Mouse (Mus musculus) erythroblast, embryonic 14.5 days (primary cell): ENCODE data around the gene Gm3194. TPM values are rescaled to one million over a fixed set of nuclear protein-coding genes. Genes with fewer than 3 reads are reported as not detected.
"Not testable (repeated sequence)": the region's sequence is repeated elsewhere in the genome, so short reads cannot be mapped to it uniquely, and the experiment has no call there.

Experiments used
- H3K27me3 ChIP-seq: 2 replicates; pipeline ENCODE4 v1.6.1; 2012; ENCODE audit warnings: inconsistent platforms; ENCODE audit not compliant: control insufficient read depth
- H3K36me3 ChIP-seq: 2 replicates; pipeline ENCODE4 v1.6.1; 2012; ENCODE audit warnings: mild to moderate bottlenecking, inconsistent platforms; ENCODE audit not compliant: control insufficient read depth
- H3K4me1 ChIP-seq: 2 replicates; pipeline ENCODE4 v1.6.1; 2012; ENCODE audit warnings: inconsistent platforms; ENCODE audit not compliant: control insufficient read depth
- H3K4me3 ChIP-seq: replicated peaks from 2 replicates; pipeline ENCODE3; 2012; ENCODE audit warnings: moderate library complexity, mild to moderate bottlenecking, inconsistent platforms
- H3K9me3 ChIP-seq: 2 replicates; pipeline ENCODE4 v1.6.1; 2012; ENCODE audit warnings: low read length, inconsistent platforms, mixed read lengths; ENCODE audit not compliant: control insufficient read depth
- polyA plus RNA-seq: library from polyadenylated mRNA; stranded (reverse); fragments of >175 nt; gene quantifications from 2 replicates; pipeline ENCODE4 v1.2.3, GENCODE M21; 2012

The Gm3194 gene
- not detected in 2 replicates for polyA plus RNA-seq

- H3K27me3 ChIP-seq, H3K4me3 ChIP-seq, H3K36me3 ChIP-seq, H3K9me3 ChIP-seq, H3K4me1 ChIP-seq: not testable (repeated sequence)
Observed at GRCm38 (mm10) chr14:5455367-5455766, at the start of gene Gm3194. Gene Gm3194 (minus strand): TSS chr14:5455467.

- not testable (repeated sequence) for H3K36me3 ChIP-seq, H3K4me1 ChIP-seq, H3K4me3 ChIP-seq, H3K27me3 ChIP-seq, H3K9me3 ChIP-seq
Observed at GRCm38 (mm10) chr14:5501374-5501773, 46.1 kb upstream of the Gm3194 start, which contains the start of gene Gm3488. Gene Gm3488 (plus strand): TSS chr14:5501674.

GRCm38 (mm10) chr14:5483907-5484306 is 28.6 kb upstream of the Gm3194 start, which contains the start of gene Gm3187:
Gene Gm3187 (plus strand): TSS chr14:5484207.
- not testable (repeated sequence) for H3K4me1 ChIP-seq, H3K36me3 ChIP-seq, H3K9me3 ChIP-seq, H3K4me3 ChIP-seq, H3K27me3 ChIP-seq

GRCm38 (mm10) chr14:5477730-5478129 is 22.5 kb upstream of the Gm3194 start, which contains the start of gene Gm8246:
Gene Gm8246 (minus strand): TSS chr14:5477830.
- not testable (repeated sequence) for H3K4me3 ChIP-seq, H3K36me3 ChIP-seq, H3K9me3 ChIP-seq, H3K27me3 ChIP-seq, H3K4me1 ChIP-seq

GRCm38 (mm10) chr14:5460469-5460868 is 5.2 kb upstream of the Gm3194 start:
- H3K4me3 ChIP-seq, H3K4me1 ChIP-seq, H3K9me3 ChIP-seq, H3K27me3 ChIP-seq, H3K36me3 ChIP-seq: not testable (repeated sequence)

- H3K27me3 ChIP-seq, result not testable (repeated sequence)
Observed at GRCm38 (mm10) chr14:5388949-5389348, 66.3 kb downstream of the Gm3194 start, which contains the start of gene Gm3500. Gene Gm3500 (minus strand): TSS chr14:5389049.

More at GRCm38 (mm10) chr14:5388949-5389348, 66.3 kb downstream of the Gm3194 start, which contains the start of gene Gm3500:
- not testable (repeated sequence) for H3K9me3 ChIP-seq, H3K36me3 ChIP-seq, H3K4me1 ChIP-seq, H3K4me3 ChIP-seq

Other genes with a start within 250 kb of the Gm3194 start
- not detected in 2 replicates for gene Gm3526, start 194.9 kb downstream of the Gm3194 start, polyA plus RNA-seq
- gene Gm3542, start 120.5 kb downstream of the Gm3194 start, polyA plus RNA-seq, result not detected in 2 replicates
- gene Gm3500, start 66.4 kb downstream of the Gm3194 start, polyA plus RNA-seq, result not detected in 2 replicates
- not detected in 2 replicates for gene Gm8246, start 22.4 kb upstream of the Gm3194 start, polyA plus RNA-seq
- not detected in 2 replicates for gene Gm3187, start 28.7 kb upstream of the Gm3194 start, polyA plus RNA-seq
- gene Gm3488, start 46.2 kb upstream of the Gm3194 start, polyA plus RNA-seq, result not detected in 2 replicates
- not detected in 2 replicates for gene Gm3532, start 83.0 kb upstream of the Gm3194 start, polyA plus RNA-seq
- not detected in 2 replicates for gene Gm8265, start 177.6 kb upstream of the Gm3194 start, polyA plus RNA-seq
- not detected in 2 replicates for gene Gm9603, start 232.0 kb upstream of the Gm3194 start, polyA plus RNA-seq